In the genomic region with DNA sequence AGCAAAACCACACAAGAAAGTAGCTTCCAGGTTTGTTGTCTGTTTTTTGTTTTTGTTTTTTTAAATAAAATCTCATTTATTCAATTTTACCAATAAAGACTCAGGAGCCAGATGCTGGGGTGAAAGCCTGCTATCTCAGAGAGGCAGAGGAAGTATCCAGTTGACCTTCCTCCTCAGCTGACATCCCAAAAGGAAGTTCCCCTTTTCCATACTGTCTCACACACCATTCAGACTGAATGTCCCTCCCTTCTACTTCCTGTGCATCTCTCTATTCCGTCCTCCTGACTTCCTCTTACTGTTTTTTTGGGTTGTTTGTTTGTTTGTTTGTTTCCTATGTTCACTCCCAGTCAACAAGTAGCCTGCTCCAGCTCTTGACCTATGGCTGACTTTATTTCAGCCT, we compare ENCODE assay signal across 11 mouse cellular contexts.
"Had no signal": no experiment of that assay in that cellular context is flagged by ENCODE, and none has a peak within 500 bp of the region (broad histone marks: within the 10 kb centered on the region; RNA-seq: fewer than 3 reads in every experiment).

No protein-coding gene starts in this region.

- DNase-seq: liver, postnatal 0 days; lung, adult 2 months; lung, postnatal 14 days; lung, postnatal 36 days; right cerebral cortex, postnatal 14 days; thymus, adult 18-20 months; thymus, postnatal 14 days; thymus, postnatal 36 days had no signal

- ATAC-seq: liver, postnatal 0 days; lung, postnatal 0 days; midbrain, embryonic 13.5 days; midbrain, embryonic 15.5 days had no signal
